Mouse (Mus musculus) brain, embryonic 18.5 days (tissue): ENCODE measurements around the gene Psenen.

Source experiments
- DNase-seq: peaks from one replicate; pipeline ENCODE4 v3.0.0-alpha.2; 2012; ENCODE audit warnings: low read depth, low spot score

Psenen gene

DNA sequence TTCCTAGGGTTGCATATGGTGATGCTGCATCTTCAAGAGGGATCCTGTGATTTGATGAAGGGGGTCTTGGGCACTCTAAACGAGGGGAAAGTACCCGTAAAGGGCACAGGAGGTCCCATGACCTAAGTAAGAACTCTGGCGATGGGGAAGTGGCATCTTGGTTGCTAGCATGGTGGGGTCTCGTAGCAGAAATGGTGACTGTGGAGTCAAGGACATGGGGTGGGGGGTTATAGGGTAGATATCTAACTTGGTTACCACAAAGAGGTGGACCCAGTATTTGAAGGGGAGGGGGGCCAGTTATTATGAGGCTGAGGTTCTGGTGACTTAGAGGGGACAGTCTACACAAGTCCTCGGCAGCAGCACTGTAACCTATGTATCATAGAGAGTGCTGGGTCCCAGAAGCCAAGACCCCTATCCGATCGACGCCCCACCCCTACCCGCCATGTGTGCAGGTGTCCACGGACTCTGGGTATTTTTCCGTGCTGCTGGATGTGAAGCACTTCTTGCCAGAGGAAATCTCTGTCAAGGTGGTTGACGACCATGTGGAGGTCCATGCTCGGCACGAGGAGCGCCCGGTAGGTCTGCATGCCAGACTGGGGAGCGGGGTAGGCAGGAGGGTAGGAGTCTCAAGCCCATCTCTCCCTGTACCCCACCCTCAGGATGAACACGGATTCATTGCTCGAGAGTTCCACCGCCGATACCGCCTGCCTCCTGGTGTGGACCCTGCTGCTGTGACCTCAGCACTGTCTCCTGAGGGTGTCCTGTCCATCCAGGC lies 9.4 kb downstream of the Psenen start:
- no peak for DNase-seq

DNA sequence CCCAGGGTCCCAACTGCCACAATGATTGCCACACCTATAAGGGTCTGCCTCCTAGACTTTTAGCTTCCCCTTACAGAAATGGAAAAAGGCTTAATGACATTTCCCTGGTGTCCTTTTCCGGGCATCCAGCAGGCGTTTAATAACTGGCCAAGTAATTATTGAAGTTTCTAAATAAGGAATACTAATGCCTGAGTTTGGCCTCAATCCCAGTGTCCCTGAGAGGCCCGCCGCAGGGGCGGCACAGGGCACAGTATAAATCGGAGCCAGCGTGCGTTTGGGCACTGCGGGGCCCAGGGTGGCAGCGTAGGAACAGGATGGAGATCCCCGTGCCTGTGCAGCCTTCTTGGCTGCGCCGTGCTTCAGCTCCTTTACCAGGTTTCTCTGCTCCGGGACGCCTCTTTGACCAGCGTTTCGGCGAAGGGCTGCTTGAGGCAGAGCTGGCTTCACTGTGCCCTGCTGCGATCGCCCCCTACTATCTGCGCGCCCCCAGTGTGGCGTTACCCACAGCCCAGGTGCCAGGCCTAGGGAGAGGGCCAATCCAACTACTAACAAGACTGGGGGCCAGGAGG lies 10.3 kb downstream of the Psenen start:
- no peak for DNase-seq

GRCm38 (mm10) chr7:30552102-30553020 lies 11.1 kb downstream of the Psenen start, which contains the start of the genes Hspb6 and Proser3:
Gene Hspb6 (plus strand): TSS chr7:30552178.
Gene Proser3 (minus strand): TSS chr7:30552299.
- peak; percentile 98 for DNase-seq

DNA sequence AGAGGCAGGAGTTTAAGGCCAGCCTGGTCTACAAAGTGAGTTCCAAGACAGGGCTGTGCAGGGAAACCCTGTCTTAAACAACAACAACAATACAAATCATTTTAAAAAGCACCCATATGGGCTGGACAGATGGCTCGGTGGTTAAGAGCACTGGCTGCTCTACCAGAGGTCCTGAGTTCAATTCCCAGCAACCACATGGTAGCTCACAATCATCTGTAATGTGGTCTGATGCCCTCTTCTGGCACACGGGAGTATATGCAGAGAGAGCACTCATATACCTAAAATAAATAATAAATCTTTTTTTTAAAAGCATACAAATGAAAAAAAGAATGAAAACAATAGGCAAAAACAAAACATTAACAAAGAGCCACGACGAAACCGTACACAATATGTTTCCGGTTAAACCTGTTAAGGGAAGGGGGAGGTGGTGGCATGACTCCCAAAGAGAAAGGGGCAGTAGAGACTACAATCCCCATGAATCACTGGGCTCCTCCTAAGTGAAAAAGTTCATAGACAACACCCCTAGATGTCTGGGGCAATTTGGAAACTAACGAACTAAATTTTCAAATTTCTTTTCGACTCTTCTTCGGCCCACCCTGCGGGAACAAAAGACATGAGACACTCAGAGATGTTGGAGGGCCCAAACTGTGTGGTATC lies 11.9 kb downstream of the Psenen start:
- DNase-seq: no peak

DNA sequence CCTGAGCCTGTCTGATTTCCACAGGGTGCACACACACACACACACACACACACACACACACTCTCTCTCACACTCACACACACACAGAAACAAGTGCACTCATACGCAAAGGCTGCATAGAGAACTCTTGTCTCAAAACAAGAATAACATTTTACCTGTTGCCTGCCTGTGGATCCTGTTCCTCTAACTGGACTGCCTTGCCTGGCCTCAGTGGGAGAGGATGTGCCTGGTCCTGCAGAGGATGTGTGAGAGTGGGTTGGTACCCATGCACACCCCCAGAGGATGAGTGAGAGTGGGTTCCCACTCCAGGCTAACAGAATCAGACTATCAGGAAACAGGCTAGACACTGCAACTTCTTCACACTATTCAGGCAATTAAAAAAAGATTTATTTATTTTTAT lies 12.8 kb downstream of the Psenen start:
- DNase-seq: no peak

GRCm38 (mm10) chr7:30549880-30550279 lies 13.5 kb downstream of the Psenen start:
- no peak for DNase-seq

- no peak for DNase-seq
These were observed 19.1 kb downstream of the Psenen start for GRCm38 (mm10) chr7:30544327-30544726.

DNA sequence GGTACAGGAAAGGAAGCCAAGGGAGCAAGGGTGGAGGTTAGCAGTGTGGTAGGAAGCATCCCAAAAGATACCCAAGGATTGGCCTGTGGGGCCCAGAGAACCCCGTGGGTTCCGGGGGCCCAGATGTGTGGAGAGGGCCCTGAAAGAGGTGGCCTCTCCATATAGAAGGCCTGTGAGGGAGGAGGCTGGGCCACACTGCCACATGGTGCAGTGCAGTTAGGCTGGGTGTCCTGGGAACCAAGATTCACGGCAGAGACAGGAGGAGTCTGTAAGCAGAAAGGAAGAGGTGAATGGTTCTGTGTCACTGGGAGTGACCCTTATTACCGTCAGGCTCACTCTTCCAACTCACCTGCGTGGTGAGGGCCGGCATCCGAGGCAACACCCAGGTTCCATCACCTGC lies 22.9 kb downstream of the Psenen start:
- DNase-seq: no peak

DNA sequence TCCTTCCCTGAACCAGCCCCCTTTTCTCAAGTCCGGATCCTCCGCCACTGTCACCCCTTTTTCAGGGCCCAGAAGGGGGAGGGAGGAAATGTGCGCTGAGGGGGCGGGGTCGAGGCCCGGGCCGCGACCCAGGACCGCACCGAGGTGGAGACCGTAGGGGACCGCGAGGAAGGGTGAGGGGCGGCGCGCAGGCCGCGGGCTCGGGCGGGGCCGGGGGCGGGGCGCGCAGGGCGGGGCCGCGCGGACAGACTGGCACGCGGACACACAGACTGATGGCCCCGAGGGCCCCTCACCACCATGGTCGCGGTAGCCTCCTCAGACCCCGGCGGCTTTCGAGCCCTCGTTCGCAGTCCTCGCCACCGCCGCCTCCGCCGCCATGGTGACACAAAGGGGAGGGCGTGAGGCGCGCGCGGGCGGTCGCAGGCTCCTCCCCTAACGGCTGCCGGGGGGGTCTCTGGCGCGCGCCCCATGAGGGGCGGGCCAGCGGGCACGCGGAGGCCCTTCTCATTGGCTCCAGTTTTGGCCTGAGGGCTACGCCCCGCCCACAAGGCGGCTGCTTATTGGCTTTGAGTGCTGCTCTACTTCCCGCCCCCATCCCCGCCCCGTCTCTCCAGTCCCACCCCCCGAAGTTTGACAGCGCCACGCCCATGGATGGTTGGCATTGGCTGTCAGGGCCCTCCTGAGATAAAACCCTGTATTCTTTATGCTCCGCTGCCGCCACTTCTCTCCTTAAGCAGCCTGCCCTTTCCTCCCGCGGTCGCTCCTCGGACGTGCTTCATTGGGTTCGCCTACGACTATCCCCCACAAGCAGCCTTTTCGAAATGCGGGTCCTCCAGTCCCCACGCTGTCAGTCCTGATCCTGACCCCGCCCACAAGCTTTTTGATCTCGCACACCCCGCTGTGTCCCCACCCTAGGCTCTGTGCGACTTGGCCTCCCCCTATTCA lies 28.5 kb downstream of the Psenen start, which contains the start of gene Arhgap33:
Gene Arhgap33 (minus strand): TSS at position 428 of the 945 bp plus-strand sequence.
- peak; percentile 98 for DNase-seq

GRCm38 (mm10) chr7:30533941-30534632 lies 29.3 kb downstream of the Psenen start:
- no peak for DNase-seq

DNA sequence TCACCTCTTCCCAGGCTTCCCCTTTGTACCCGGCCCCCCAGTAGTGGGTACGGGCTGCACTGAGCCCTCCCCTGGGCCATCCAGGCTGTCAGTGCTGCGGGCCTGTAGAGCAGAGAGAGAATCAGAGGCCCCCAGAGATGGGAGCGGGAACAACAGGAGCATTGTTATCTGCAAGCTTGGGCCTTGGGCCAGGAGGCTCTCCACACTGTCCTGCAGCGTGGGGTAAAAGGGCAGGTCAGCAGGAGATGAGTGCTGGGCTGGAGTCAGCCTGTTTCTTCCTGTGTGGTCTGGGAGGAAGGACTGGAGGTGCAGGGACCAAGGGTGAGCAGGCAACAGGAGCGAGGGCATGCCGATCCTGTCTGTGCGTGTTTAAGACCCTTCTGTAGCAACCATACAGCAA lies 30.5 kb downstream of the Psenen start:
- DNase-seq: no peak

GRCm38 (mm10) chr7:30531291-30531815 lies 32.1 kb downstream of the Psenen start:
- DNase-seq: no peak

DNA sequence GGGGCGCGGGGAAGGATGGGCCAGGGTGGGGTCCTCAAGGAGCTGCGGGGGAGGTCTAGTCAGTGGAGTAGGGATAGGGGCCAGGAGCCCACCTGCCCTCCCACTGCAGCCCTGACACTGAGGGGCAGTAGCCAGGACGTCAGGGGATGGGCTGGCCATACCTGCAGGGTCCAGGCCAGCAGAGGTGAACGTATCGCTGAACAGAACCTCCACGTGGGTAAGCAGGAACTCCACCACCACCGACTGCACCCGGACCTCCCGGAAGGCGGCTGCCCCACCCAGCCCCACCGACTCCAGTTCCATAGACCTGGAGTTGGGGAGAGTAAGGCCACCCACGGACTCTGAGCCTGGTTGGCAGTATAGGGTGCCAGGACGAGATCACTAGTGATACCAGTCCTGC lies 36.4 kb downstream of the Psenen start:
- DNase-seq: no peak

DNA sequence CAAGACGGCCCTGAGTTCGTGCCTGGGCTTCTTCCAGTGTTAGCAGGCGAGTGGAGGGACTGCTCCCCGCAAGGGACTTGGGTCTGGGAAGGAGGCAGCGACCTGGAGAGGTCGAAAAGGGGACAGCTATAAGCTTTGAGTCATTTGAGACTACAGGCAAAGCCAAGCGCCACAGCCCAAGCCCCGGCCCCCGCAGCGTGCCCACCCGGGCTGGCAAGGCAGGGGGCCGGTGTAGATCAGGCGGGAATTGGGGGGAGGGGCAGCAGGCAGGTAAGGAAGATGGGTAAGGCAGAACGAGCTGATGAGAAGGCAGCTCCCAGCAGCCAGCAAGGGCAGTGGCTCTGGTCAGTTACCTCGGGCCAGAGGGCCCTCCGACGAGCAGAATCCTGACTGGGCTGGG lies 37.0 kb downstream of the Psenen start:
- DNase-seq: no peak

GRCm38 (mm10) chr7:30525954-30526353 lies 37.5 kb downstream of the Psenen start:
- DNase-seq: no peak

GRCm38 (mm10) chr7:30524487-30524886 lies 38.9 kb downstream of the Psenen start:
- no peak for DNase-seq

- DNase-seq: no peak
These were observed 40.6 kb downstream of the Psenen start for GRCm38 (mm10) chr7:30522871-30523270.

GRCm38 (mm10) chr7:30520856-30521255 lies 42.6 kb downstream of the Psenen start:
- no peak for DNase-seq

DNA sequence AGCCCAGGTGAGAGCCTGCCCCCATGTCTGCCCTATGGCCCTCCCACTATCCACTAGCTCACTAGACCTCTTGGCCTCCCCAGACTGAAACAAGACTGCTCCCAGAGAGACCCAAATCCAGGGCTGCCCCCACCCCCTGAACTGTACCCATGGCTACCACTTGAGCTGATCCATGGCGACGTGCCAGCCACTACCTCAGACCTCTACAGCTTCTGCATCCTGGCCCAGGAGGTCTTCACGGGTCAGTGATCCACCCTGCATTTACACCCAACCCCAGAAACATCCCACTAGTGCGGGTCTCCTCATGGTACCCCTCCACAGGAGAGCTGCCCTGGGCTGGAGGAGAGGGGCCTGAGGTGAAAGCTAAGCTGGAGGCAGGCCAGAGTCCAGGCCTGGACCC lies 43.0 kb downstream of the Psenen start:
- no peak for DNase-seq

DNA sequence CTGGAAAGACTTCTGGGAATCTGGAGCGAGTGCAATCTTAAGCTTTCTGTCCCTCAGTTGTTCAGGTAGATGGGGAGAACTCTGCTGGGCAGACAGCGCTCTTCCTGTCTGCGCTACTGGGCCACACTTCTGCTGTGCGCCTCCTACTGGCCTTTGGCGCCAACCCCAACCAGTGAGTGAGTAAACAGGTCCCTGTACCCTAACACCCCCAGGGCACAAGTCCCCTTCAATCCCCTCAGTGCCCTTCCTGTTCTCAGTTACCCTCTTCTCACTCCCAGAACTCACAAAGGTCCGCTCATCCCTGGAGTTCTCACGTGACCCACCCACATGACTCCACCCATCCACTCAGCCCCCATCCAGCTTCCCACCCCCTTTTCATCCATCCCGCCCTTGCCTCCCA lies 45.1 kb downstream of the Psenen start:
- no peak for DNase-seq
